Mouse (Mus musculus) CH12.LX (cell line): ENCODE measurements around the gene Gabrb3. TPM values are rescaled to one million over a fixed set of nuclear protein-coding genes. Genes with fewer than 3 reads are reported as not detected.

Experiments used
- DNase-seq: peaks from one replicate; pipeline ENCODE4 v3.0.0-alpha.2; 2013; ENCODE audit errors: extremely low read depth
- H3K27ac ChIP-seq: 2 replicates; pipeline ENCODE4 v1.5.1; 2012; ENCODE audit warnings: low read depth, mild to moderate bottlenecking, control low read depth, moderate library complexity; ENCODE audit not compliant: insufficient read depth
- H3K27me3 ChIP-seq: replicated peaks from 2 replicates; pipeline ENCODE3; 2012; ENCODE audit warnings: inconsistent platforms
- H3K36me3 ChIP-seq, 2 experiments: replicated peaks in 1 of 2; 2 replicates each; pipeline versions ENCODE3 to v1.6.1; 2012; ENCODE audit warnings: inconsistent platforms in 1 of 2, low read length in 1 of 2, mild to moderate bottlenecking in 1 of 2, mixed read lengths in 1 of 2, moderate library complexity in 1 of 2; ENCODE audit not compliant: control insufficient read depth in 1 of 2, insufficient read depth in 1 of 2
- H3K4me1 ChIP-seq, 2 experiments: 2 replicates each; pipeline ENCODE4 v1.6.1; 2012; ENCODE audit warnings: inconsistent platforms in 1 of 2, moderate library complexity in 1 of 2; ENCODE audit not compliant: insufficient read depth in 2 of 2, control insufficient read depth in 1 of 2
- H3K4me2 ChIP-seq: 2 replicates; pipeline ENCODE4 v1.6.1; 2012; ENCODE audit warnings: low read depth, mild to moderate bottlenecking, control low read depth; ENCODE audit not compliant: poor library complexity, insufficient read depth, severe bottlenecking
- H3K4me3 ChIP-seq, 3 experiments: fragments of 150-350 bp in 1 of 3; sonication (generic) in 1 of 3; replicated peaks in 1 of 3; 2 replicates each; pipeline versions ENCODE3 to v1.5.1; 2011 to 2012; ENCODE audit warnings: low read depth in 2 of 3, low read length in 2 of 3, mild to moderate bottlenecking in 2 of 3, moderate library complexity in 2 of 3, control low read depth in 1 of 3, improper control_type of control experiment in 1 of 3, inconsistent platforms in 1 of 3, mixed read lengths in 1 of 3; ENCODE audit not compliant: poor library complexity in 1 of 3
- H3K79me2 ChIP-seq: replicated peaks from 2 replicates; pipeline ENCODE4 v1.6.1; 2012; ENCODE audit warnings: mild to moderate bottlenecking, moderate library complexity; ENCODE audit not compliant: control insufficient read depth, poor library complexity, insufficient read depth, severe bottlenecking; ENCODE audit errors: extremely low read depth
- H3K9ac ChIP-seq: 2 replicates; pipeline ENCODE4 v1.6.1; 2012; ENCODE audit warnings: low read depth, mild to moderate bottlenecking, control low read depth, moderate library complexity; ENCODE audit not compliant: insufficient read depth
- H3K9me3 ChIP-seq: replicated peaks from 2 replicates; pipeline ENCODE3; 2012; ENCODE audit warnings: low read length, inconsistent platforms, mixed read lengths
- BHLHE40 ChIP-seq: IDR thresholded peaks from 2 replicates; pipeline ENCODE4 v1.6.1; 2011; ENCODE audit warnings: mild to moderate bottlenecking, low read depth, low read length, improper control_type of control experiment
- CHD1 ChIP-seq: IDR thresholded peaks from 2 replicates; pipeline ENCODE4 v1.6.1; 2012; ENCODE audit warnings: low read depth, low read length, improper control_type of control experiment, inconsistent platforms
- E2F4 ChIP-seq: IDR thresholded peaks from 2 replicates; pipeline ENCODE4 v1.6.1; 2011; ENCODE audit warnings: low read depth, low read length, improper control_type of control experiment; ENCODE audit not compliant: insufficient replicate concordance
- EP300 ChIP-seq: IDR thresholded peaks from 2 replicates; pipeline ENCODE4 v1.6.1; 2011; ENCODE audit warnings: low read length, improper control_type of control experiment
- GABPA ChIP-seq: IDR thresholded peaks from 2 replicates; pipeline ENCODE4 v1.6.1; 2012; ENCODE audit warnings: low read depth, low read length, improper control_type of control experiment, inconsistent platforms; ENCODE audit not compliant: insufficient replicate concordance
- JUND ChIP-seq: conservative IDR thresholded peaks from 2 replicates; pipeline ENCODE4 v1.6.1; 2011; ENCODE audit warnings: low read depth, low read length, improper control_type of control experiment
- MAX ChIP-seq: IDR thresholded peaks from 2 replicates; pipeline ENCODE4 v1.6.1; 2011; ENCODE audit warnings: low read length, improper control_type of control experiment
- MAZ ChIP-seq: IDR thresholded peaks from 2 replicates; pipeline ENCODE4 v1.6.1; 2012; ENCODE audit warnings: low read depth, mild to moderate bottlenecking, inconsistent platforms, low read length, improper control_type of control experiment, moderate library complexity
- PAX5 ChIP-seq: IDR thresholded peaks from 2 replicates; pipeline ENCODE4 v1.6.1; 2012; ENCODE audit warnings: low read length, inconsistent platforms, mixed read lengths
- SIN3A ChIP-seq: IDR thresholded peaks from 2 replicates; pipeline ENCODE4 v1.6.1; 2012; ENCODE audit warnings: low read length, improper control_type of control experiment, inconsistent platforms
- TCF12 ChIP-seq: IDR thresholded peaks from 2 replicates; pipeline ENCODE4 v1.6.1; 2014; ENCODE audit warnings: low read depth, mild to moderate bottlenecking, inconsistent platforms, low read length, improper control_type of control experiment
- ZC3H11A ChIP-seq: IDR thresholded peaks from 2 replicates; pipeline ENCODE4 v1.6.1; 2012; ENCODE audit warnings: low read depth, mild to moderate bottlenecking, inconsistent platforms, low read length, improper control_type of control experiment
- ZKSCAN1 ChIP-seq: IDR thresholded peaks from 2 replicates; pipeline ENCODE4 v1.6.1; 2012; ENCODE audit warnings: low read depth, inconsistent platforms, low read length, improper control_type of control experiment, borderline replicate concordance
- dilution Hi-C: fragments of 300-500 bp; cut with MboI; formaldehyde crosslinking; loops from 2 replicates; pipeline ENCODE4 v1.14.3; 2020; ENCODE audit warnings: low sequenced_read_pairs; ENCODE audit not compliant: extremely low pct_unique_long_range_greater_than_20kb, extremely low pct_ligation_motif_present
- in situ Hi-C: fragments of 300-500 bp; cut with MboI; formaldehyde crosslinking; loops from 3 replicates; pipeline ENCODE4 v1.14.3; 2019; ENCODE audit warnings: low sequenced_read_pairs, low pct_ligation_motif_present, low pct_unique_long_range_greater_than_20kb, mixed read lengths
- polyA plus RNA-seq: library from polyadenylated mRNA; unstranded; fragments of >175 nt; gene quantifications from 2 replicates; pipeline ENCODE4 v1.2.1, GENCODE M21; 2012; ENCODE audit warnings: low read depth; ENCODE audit not compliant: insufficient read length
- total RNA-seq, 2 experiments: library from RNA; depleted of rRNA; stranded (reverse); fragments of 300-350 nt in 1 of 2; fragments of >200 nt in 1 of 2; gene quantifications; 2 replicates each; pipeline ENCODE4 v1.2.3; 2012 to 2014

Gene Gabrb3
- total and polyA plus RNA-seq, 3 experiments, result not detected

GRCm38 (mm10) chr7:57703580-57703979 lies 284.1 kb downstream of the Gabrb3 start:
- no peak overlapping the region for H3K4me2 ChIP-seq

GRCm38 (mm10) chr7:57706092-57706491 lies 286.6 kb downstream of the Gabrb3 start:
- H3K4me2 ChIP-seq, result no peak overlapping the region
- TF ChIP-seq GABPA (no peak), ZC3H11A (no peak), PAX5 (no peak), TCF12 (no peak), CHD1 (no peak), ZKSCAN1 (no peak), MAZ (no peak)
- no peaks in the 10 kb centered on the region for H3K36me3 ChIP-seq
- no peaks in the 10 kb centered on the region for H3K4me1 ChIP-seq
- no peaks in the 10 kb centered on the region for H3K79me2 ChIP-seq
- peaks cover 56% of the 10 kb centered on the region for H3K9me3 ChIP-seq
- dilution Hi-C loops (no loop called here), in situ Hi-C loops (no loop called here)
- DNase-seq, result no peak
- no peak overlapping the region for H3K27ac ChIP-seq
- no peaks in the 10 kb centered on the region for H3K27me3 ChIP-seq
- no peak overlapping the region for H3K9ac ChIP-seq
- no peak overlapping the region for H3K4me3 ChIP-seq

More at GRCm38 (mm10) chr7:57703580-57703979, 284.1 kb downstream of the Gabrb3 start:
- dilution Hi-C loops, result no loop called here
- Histone ChIP-seq H3K79me2 (no peaks in the 10 kb centered on the region), H3K27me3 (no peaks in the 10 kb centered on the region), H3K4me3 (no peak overlapping the region), H3K4me1 (no peaks in the 10 kb centered on the region), H3K36me3 (no peaks in the 10 kb centered on the region), H3K9ac (no peak overlapping the region), H3K9me3 (peaks cover 64% of the 10 kb centered on the region), H3K27ac (no peak overlapping the region)
- TF ChIP-seq EP300 (no peak), MAX (no peak), TCF12 (no peak), JUND (no peak), PAX5 (no peak), BHLHE40 (no peak)
- in situ Hi-C loops, result no loop called here
- DNase-seq, result no peak

GRCm38 (mm10) chr7:57706976-57707740 lies 287.7 kb downstream of the Gabrb3 start:
- Histone ChIP-seq H3K9me3 (peaks cover 56% of the 10 kb centered on the region), H3K4me2 (no peak overlapping the region), H3K79me2 (no peaks in the 10 kb centered on the region), H3K27ac (no peak overlapping the region), H3K27me3 (no peaks in the 10 kb centered on the region), H3K4me1 (no peaks in the 10 kb centered on the region), H3K36me3 (no peaks in the 10 kb centered on the region), H3K4me3 (no peak overlapping the region), H3K9ac (no peak overlapping the region)
- no peak for DNase-seq
- in situ Hi-C loops, result no loop called here
- no peak for TF ChIP-seq GABPA
- no peak for TF ChIP-seq E2F4
- no peak for TF ChIP-seq CHD1
- no peak for TF ChIP-seq SIN3A
- TF ChIP-seq BHLHE40, result no peak
- dilution Hi-C loops, result no loop called here
